Mouse (Mus musculus) liver, embryonic 16.5 days (tissue): ENCODE measurements around the gene Tnk1. TPM values are rescaled to one million over a fixed set of nuclear protein-coding genes. Genes with fewer than 3 reads are reported as not detected.
"Not testable (repeated sequence)": the region's sequence is repeated elsewhere in the genome, so short reads cannot be mapped to it uniquely, and the experiment has no call there.

Source experiments
- ATAC-seq: fragments of 200-750 bp; cut with Nextera tagmentation; 2 replicates; pipeline ENCODE4 v1.8.0; 2017; ENCODE audit warnings: low read depth, mild to moderate bottlenecking, moderate number of reproducible peaks, moderate library complexity
- H3K27ac ChIP-seq: fragments of 300-500 bp; sonication (generic); 2 replicates; pipeline ENCODE4 v1.5.1; 2014; ENCODE audit warnings: mild to moderate bottlenecking, low read length
- H3K27me3 ChIP-seq: fragments of 300-500 bp; sonication (generic); 2 replicates; pipeline ENCODE4 v1.6.1; 2014; ENCODE audit warnings: low read depth, low read length, mixed read lengths; ENCODE audit not compliant: control insufficient read depth, insufficient read depth
- H3K36me3 ChIP-seq: fragments of 300-500 bp; sonication (generic); 2 replicates; pipeline ENCODE4 v1.6.1; 2014; ENCODE audit warnings: mild to moderate bottlenecking; ENCODE audit not compliant: control insufficient read depth, insufficient read depth
- H3K4me1 ChIP-seq: fragments of 300-500 bp; sonication (generic); 2 replicates; pipeline ENCODE4 v1.6.1; 2014; ENCODE audit warnings: low read depth, low read length, mixed read lengths; ENCODE audit not compliant: control insufficient read depth
- H3K4me2 ChIP-seq: fragments of 300-500 bp; sonication (generic); 2 replicates; pipeline ENCODE4 v1.6.1; 2014; ENCODE audit warnings: low read depth, low read length, mixed read lengths
- H3K4me3 ChIP-seq: fragments of 300-500 bp; sonication (generic); 2 replicates; pipeline ENCODE4 v1.5.1; 2014; ENCODE audit warnings: low read depth, mild to moderate bottlenecking, low read length
- H3K9ac ChIP-seq: fragments of 300-500 bp; sonication (generic); 2 replicates; pipeline ENCODE4 v1.6.1; 2014; ENCODE audit warnings: low read depth, low read length
- H3K9me3 ChIP-seq: fragments of 300-500 bp; sonication (generic); replicated peaks from 2 replicates; pipeline ENCODE4 v1.6.1; 2016; ENCODE audit warnings: low read length; ENCODE audit not compliant: control insufficient read depth
- WGBS: fragments of 180-500 bp; shearing (Covaris S2); extraction: QIAGEN DNeasy Blood & Tissue Kit; methylation state at CpG from one replicate; pipeline ENCODE4 v1.1.7; 2014; ENCODE audit not compliant: insufficient replicate concordance; 5-methylcytosine and 5-hydroxymethylcytosine counted together
- polyA plus RNA-seq: library from polyadenylated mRNA; unstranded; fragments of >200 nt; fragmentation: Nextera tagmentation; extraction: Ambion mirVana; gene quantifications from 2 replicates; pipeline ENCODE4 v1.2.1, GENCODE M21; 2015

Tnk1 gene
- polyA plus RNA-seq, 1 experiment from 2014 or later: 0.74 TPM

- no peak for ATAC-seq
- Histone ChIP-seq H3K9me3 (no peaks in the 10 kb centered on the region), H3K9ac (no peak overlapping the region), H3K27ac (no peak overlapping the region), H3K4me1 (peaks cover 29% of the 10 kb centered on the region), H3K4me2 (no peak overlapping the region), H3K27me3 (no peaks in the 10 kb centered on the region), H3K36me3 (no peaks in the 10 kb centered on the region), H3K4me3 (no peak overlapping the region)
- WGBS: 75% methylated on average over 7 of the region's 7 CpGs
These were observed 13.3 kb upstream of the Tnk1 start for GRCm38 (mm10) chr11:69871822-69872221.

GRCm38 (mm10) chr11:69870289-69871069 lies 11.9 kb upstream of the Tnk1 start:
- peak; percentile 40; the same call in 1 of the 2 replicates for ATAC-seq
- H3K4me3 ChIP-seq: no peak overlapping the region
- no peak overlapping the region for H3K4me2 ChIP-seq
- WGBS: 68% methylated on average over 2 of the region's 2 CpGs
- no peak overlapping the region for H3K9ac ChIP-seq
- peaks cover 17% of the 10 kb centered on the region for H3K4me1 ChIP-seq
- no peak overlapping the region for H3K27ac ChIP-seq
- H3K27me3 ChIP-seq: no peaks in the 10 kb centered on the region
- no peaks in the 10 kb centered on the region for H3K36me3 ChIP-seq
- H3K9me3 ChIP-seq: no peaks in the 10 kb centered on the region

DNA sequence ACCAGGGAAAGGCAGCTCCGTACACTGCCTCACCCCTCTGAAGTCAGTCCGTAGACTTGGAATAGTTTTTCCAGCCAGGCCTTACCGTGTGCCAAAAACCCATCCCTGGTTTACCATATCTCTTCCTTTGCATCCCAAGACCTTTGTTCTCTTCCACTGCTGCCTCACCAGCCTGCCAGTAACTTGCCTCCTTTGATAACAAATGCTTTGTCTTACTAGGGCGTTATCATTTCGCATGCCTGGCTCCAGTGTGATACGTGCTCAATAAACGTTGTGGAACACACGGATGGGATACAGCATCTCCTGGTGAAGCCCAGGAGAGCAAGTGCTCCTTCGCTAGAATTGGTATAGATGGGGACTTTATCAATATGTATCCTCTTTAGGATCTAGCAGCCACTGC lies 8.8 kb upstream of the Tnk1 start:
- peak; percentile 62 for ATAC-seq

GRCm38 (mm10) chr11:69865561-69865960 lies 7.0 kb upstream of the Tnk1 start:
- Histone ChIP-seq H3K27ac (peak overlapping the region; percentile 51; the same call in 1 of the 2 replicates), H3K9me3 (no peaks in the 10 kb centered on the region), H3K27me3 (no peaks in the 10 kb centered on the region), H3K4me2 (no peak overlapping the region), H3K36me3 (no peaks in the 10 kb centered on the region), H3K4me1 (peaks cover 34% of the 10 kb centered on the region), H3K4me3 (no peak overlapping the region), H3K9ac (no peak overlapping the region)
- ATAC-seq: no peak
- WGBS: 86% methylated on average over 9 of the region's 9 CpGs

More for the DNA sequence above, 8.8 kb upstream of the Tnk1 start:
- Histone ChIP-seq H3K36me3 (no peaks in the 10 kb centered on the region), H3K27ac (peak overlapping the region; percentile 51; the same call in 1 of the 2 replicates), H3K9me3 (no peaks in the 10 kb centered on the region), H3K4me2 (no peak overlapping the region), H3K4me1 (peaks cover 34% of the 10 kb centered on the region), H3K9ac (peak overlapping the region; percentile 30), H3K27me3 (no peaks in the 10 kb centered on the region), H3K4me3 (no peak overlapping the region)
- 32% methylated on average over 9 of the region's 9 CpGs for WGBS

- Histone ChIP-seq H3K9ac (0 out of 2 replicates have a peak overlapping the region, but pooled peaks have one; percentile 38), H3K4me1 (peaks cover 34% of the 10 kb centered on the region), H3K27ac (peak overlapping the region; percentile 68), H3K4me2 (peak overlapping the region; percentile 36), H3K36me3 (no peaks in the 10 kb centered on the region), H3K27me3 (no peaks in the 10 kb centered on the region), H3K9me3 (no peaks in the 10 kb centered on the region), H3K4me3 (no peak overlapping the region)
- peak; percentile 57 for ATAC-seq
- 25% methylated on average over 8 of the region's 8 CpGs for WGBS
These were observed 5.8 kb upstream of the Tnk1 start for GRCm38 (mm10) chr11:69864138-69864860.

- H3K9ac ChIP-seq, H3K4me3 ChIP-seq, H3K9me3 ChIP-seq, H3K36me3 ChIP-seq, H3K27me3 ChIP-seq: not testable (repeated sequence)
- 71% methylated on average over 3 of the region's 3 CpGs for WGBS
- Histone ChIP-seq H3K4me1 (peaks cover 34% of the 10 kb centered on the region), H3K4me2 (peak overlapping the region; percentile 36), H3K27ac (peak overlapping the region; percentile 68; the same call in 1 of the 2 replicates)
- ATAC-seq: peak; percentile 58
These were observed 5.2 kb upstream of the Tnk1 start for GRCm38 (mm10) chr11:69863729-69864128.

DNA sequence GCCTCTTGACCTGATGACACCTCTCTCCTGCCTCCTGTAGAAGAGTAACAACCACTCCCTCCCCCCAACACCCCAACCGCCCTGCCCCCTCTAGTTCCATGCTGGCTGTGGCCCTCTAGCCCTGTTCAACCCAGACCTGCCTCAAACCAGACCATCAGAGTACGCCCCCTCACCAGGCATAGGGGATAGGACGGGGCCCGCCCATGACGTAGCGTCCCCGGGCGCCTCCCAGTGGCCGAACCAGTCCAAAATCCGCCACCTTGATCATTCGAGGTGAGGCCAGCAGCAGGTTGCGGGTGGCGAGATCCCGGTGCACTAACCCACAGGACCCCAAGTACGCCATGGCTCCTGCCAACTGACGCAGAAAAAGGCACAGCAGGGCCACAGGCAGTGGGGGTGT lies 3.2 kb downstream of the Tnk1 start:
- Histone ChIP-seq H3K9me3 (no peaks in the 10 kb centered on the region), H3K4me2 (peak overlapping the region; percentile 41), H3K9ac (peak overlapping the region; percentile 46), H3K27ac (peak overlapping the region; percentile 93), H3K27me3 (peaks cover 10% of the 10 kb centered on the region), H3K4me1 (peaks cover 55% of the 10 kb centered on the region), H3K4me3 (no peak overlapping the region), H3K36me3 (peaks cover 14% of the 10 kb centered on the region)
- 19% methylated on average over 16 of the region's 16 CpGs for WGBS
- ATAC-seq: 0 out of 2 replicates have a peak, but pooled peaks have one; percentile 14

DNA sequence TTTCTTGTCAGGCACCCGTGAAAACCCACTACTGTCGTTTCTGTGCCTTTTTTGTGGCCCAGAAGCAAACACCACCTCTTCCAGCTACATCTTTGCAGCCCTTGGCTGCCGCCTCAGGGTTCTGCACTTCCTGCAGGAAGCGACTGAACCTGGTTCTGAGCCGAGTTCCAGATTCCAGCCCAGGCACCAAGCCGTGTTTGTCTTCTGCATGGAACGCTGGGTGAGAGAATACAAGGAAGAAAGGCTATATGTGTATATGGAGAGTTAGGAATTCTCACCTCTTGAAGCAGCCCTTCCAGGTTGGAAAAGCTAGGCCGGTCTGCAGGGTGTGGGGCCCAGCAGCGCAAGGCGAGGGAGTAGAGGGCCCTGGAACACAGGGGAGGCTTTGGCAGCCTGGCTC lies 3.9 kb downstream of the Tnk1 start:
- H3K9ac ChIP-seq: peak overlapping the region; percentile 46
- WGBS: 57% methylated on average over 10 of the region's 10 CpGs
- H3K27me3 ChIP-seq: peaks cover 10% of the 10 kb centered on the region
- peak overlapping the region; percentile 93 for H3K27ac ChIP-seq
- no peaks in the 10 kb centered on the region for H3K9me3 ChIP-seq
- H3K4me3 ChIP-seq: peak overlapping the region; percentile 6; the same call in 1 of the 2 replicates
- H3K4me2 ChIP-seq: peak overlapping the region; percentile 41
- peaks cover 60% of the 10 kb centered on the region for H3K4me1 ChIP-seq
- H3K36me3 ChIP-seq: peaks cover 20% of the 10 kb centered on the region
- no peak for ATAC-seq

- ATAC-seq: peak; percentile 93
These were observed 4.5 kb downstream of the Tnk1 start for GRCm38 (mm10) chr11:69853994-69854393.

More at GRCm38 (mm10) chr11:69853994-69854393, 4.5 kb downstream of the Tnk1 start:
- 21% methylated on average over 7 of the region's 7 CpGs for WGBS
- peaks cover 22% of the 10 kb centered on the region for H3K36me3 ChIP-seq
- peaks cover 9% of the 10 kb centered on the region for H3K27me3 ChIP-seq
- H3K4me1 ChIP-seq: peaks cover 62% of the 10 kb centered on the region
- peak overlapping the region; percentile 47 for H3K4me3 ChIP-seq
- H3K9me3 ChIP-seq: no peaks in the 10 kb centered on the region
- peak overlapping the region; percentile 64 for H3K9ac ChIP-seq
- H3K27ac ChIP-seq: peak overlapping the region; percentile 93
- peak overlapping the region; percentile 77 for H3K4me2 ChIP-seq
